Mouse (Mus musculus) erythroblast, embryonic 14.5 days (primary cell): ENCODE results near the gene Dffa. TPM values are rescaled to one million over a fixed set of nuclear protein-coding genes. Genes with fewer than 3 reads are reported as not detected.

Experiments used
- H3K27me3 ChIP-seq: 2 replicates; pipeline ENCODE4 v1.6.1; 2012; ENCODE audit warnings: inconsistent platforms; ENCODE audit not compliant: control insufficient read depth
- H3K36me3 ChIP-seq: 2 replicates; pipeline ENCODE4 v1.6.1; 2012; ENCODE audit warnings: mild to moderate bottlenecking, inconsistent platforms; ENCODE audit not compliant: control insufficient read depth
- H3K4me1 ChIP-seq: 2 replicates; pipeline ENCODE4 v1.6.1; 2012; ENCODE audit warnings: inconsistent platforms; ENCODE audit not compliant: control insufficient read depth
- H3K4me3 ChIP-seq: replicated peaks from 2 replicates; pipeline ENCODE3; 2012; ENCODE audit warnings: moderate library complexity, mild to moderate bottlenecking, inconsistent platforms
- H3K9me3 ChIP-seq: 2 replicates; pipeline ENCODE4 v1.6.1; 2012; ENCODE audit warnings: low read length, inconsistent platforms, mixed read lengths; ENCODE audit not compliant: control insufficient read depth
- GATA1 ChIP-seq: IDR thresholded peaks from 2 replicates; pipeline ENCODE4 v1.6.1; 2012; ENCODE audit warnings: low read length, inconsistent platforms, mixed read lengths
- TAL1 ChIP-seq: IDR thresholded peaks from 3 replicates; pipeline ENCODE4 v1.6.1; 2012; ENCODE audit warnings: low read length, inconsistent platforms, mixed read lengths
- polyA plus RNA-seq: library from polyadenylated mRNA; stranded (reverse); fragments of >175 nt; gene quantifications from 2 replicates; pipeline ENCODE4 v1.2.3, GENCODE M21; 2012

Dffa gene
- polyA plus RNA-seq, 1 experiment = 0.24 TPM

DNA sequence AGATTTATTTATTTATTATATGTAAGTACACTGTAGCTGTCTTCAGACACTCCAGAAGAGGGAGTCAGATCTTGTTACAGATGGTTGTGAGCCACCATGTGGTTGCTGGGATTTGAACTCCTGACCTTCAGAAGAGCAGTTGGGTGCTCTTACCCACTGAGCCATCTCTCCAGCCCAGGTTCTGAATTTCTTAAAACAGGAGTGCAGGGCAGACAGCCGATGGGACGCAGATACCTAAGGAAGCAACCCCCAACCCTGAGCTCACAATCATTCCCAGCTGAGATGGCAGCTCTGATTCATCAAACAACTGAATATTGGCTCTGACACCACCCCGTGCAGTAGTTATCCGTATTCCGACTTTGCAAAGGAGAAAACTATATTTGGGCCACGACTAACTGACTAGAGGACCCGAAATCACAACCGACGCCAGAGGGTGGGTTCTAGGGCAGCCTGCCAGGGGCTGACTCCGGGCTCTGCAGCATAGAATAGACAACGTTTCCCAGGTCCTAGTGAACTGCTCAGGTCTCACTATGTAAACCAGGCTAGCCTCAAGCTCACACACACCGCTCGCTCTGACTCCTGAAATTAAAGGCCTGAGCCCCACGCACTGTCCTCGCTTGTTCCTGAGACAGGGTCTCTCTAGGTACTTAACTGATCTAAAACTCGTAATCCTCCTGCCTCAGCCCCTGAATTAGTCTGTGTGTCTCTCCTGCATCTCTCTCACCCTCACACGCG, 32.3 kb downstream of the Dffa start:
- H3K9me3 ChIP-seq = no peaks in the 10 kb centered on the region
- peak overlapping the region; percentile 92 for H3K4me3 ChIP-seq
- no peak for TF ChIP-seq TAL1
- TF ChIP-seq GATA1 = no peak
- H3K4me1 ChIP-seq = peaks cover 13% of the 10 kb centered on the region
- H3K27me3 ChIP-seq = no peaks in the 10 kb centered on the region
- H3K36me3 ChIP-seq = peaks cover 13% of the 10 kb centered on the region

DNA sequence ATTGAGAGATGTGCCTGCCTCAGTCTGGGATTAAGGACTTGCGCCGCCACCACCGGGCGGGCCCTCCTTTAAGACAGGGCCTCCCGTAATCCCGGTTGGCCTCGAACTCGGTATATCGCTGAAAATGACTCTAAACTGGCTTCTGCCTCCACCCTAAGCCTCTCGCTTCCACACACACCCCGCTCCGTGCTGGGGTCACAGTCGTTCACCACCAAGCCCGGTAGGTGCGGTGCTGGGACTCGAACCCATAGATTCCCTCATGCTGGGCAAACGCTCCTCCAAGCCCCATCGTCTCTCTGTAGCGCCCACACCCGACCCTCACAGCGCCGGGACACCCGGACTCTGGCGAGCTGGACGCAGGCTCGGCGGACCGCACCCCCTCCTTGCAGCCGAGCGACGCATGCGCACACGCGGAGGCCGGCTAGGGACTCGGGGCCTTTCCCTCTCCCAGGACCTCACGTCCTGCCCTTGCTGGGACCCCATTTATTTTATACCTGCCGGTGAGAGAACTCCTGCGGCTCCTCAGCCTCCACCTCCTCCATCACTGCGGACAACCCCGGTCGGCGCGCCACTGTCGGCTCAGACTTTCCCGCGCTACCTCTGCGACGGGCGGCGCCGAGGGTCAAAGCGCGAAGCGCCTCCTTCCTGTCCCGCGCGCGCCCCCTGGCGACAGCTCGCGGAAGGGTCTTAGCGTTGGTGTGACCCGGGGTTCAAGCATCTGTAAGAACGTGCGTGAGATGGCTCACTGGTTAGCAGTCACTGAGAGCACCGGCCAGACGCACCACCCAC, 33.2 kb downstream of the Dffa start, which contains the start of gene Cenps:
Gene Cenps (minus strand): TSS at position 648 of the 789 bp plus-strand sequence.
- TF ChIP-seq TAL1 (no peak), GATA1 (no peak)
- Histone ChIP-seq H3K9me3 (no peaks in the 10 kb centered on the region), H3K27me3 (no peaks in the 10 kb centered on the region), H3K4me1 (peaks cover 13% of the 10 kb centered on the region), H3K36me3 (peaks cover 5% of the 10 kb centered on the region), H3K4me3 (peak within 1 kb of the TSS; percentile 92)

DNA sequence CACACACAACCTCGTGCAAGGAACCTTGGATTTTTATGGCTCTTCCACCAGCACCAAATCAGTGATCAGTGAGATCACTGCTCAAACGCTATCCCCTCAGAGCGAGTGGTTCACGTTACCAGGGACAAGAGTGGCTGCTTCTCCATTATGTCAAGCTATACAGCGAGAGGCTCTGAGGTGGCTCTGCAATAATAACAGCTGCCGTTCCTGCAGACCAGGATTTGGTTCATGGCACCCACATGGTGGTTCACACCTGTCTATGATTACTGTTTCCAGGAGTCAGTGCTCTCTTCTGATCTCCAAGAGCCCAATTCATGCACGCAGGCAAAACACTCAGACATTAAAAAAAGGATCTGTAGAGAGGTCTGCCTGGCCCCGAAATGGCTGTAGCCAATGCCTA, 34.6 kb downstream of the Dffa start:
- Histone ChIP-seq H3K36me3 (no peaks in the 10 kb centered on the region), H3K4me3 (no peak overlapping the region), H3K9me3 (no peaks in the 10 kb centered on the region), H3K4me1 (peaks cover 13% of the 10 kb centered on the region), H3K27me3 (no peaks in the 10 kb centered on the region)
- TF ChIP-seq GATA1 (no peak), TAL1 (no peak)

DNA sequence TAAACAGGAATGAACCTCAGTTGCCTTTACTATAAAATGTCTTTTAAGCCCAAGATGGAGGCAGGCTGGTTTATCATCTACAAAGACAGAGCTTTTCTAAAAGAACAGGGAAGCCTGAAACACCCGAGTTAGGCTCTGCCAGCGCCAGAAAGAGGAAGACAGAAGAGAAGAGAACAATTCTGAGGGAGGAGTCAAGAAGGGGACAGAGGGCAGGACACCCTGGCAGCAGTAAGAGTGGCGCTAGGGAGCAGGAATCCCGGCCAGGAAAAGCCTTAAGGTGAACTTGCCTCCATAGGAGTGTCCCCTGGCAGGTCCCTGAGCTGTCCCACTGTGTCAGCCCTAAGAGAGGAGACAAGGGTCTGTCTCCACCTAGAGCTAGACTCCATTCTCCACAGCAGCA, 39.6 kb downstream of the Dffa start:
- H3K27me3 ChIP-seq = peaks cover 2% of the 10 kb centered on the region; the same call in 1 of the 2 replicates
- no peak for TF ChIP-seq TAL1
- TF ChIP-seq GATA1 = no peak
- no peak overlapping the region for H3K4me3 ChIP-seq
- no peaks in the 10 kb centered on the region for H3K9me3 ChIP-seq
- no peaks in the 10 kb centered on the region for H3K36me3 ChIP-seq
- H3K4me1 ChIP-seq = no peaks in the 10 kb centered on the region

DNA sequence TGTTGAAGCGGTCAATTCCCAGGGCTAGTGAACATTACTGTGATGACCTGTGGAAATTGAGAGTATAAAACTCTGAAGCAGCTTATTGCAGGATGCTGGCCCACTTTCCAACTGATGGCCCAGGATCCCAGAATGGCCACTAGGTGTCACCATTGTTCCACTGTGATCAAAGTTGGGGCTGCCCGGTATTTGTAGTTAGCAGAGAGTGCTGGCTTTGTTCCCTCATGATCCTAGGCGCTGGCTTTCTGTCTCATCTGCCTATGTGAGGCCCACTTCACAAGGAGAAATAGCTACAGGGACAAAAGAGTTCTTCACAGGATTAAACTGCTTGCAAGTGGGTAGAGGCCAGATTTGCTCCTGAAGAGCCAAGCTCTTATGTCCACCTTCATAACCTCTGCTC, 40.5 kb downstream of the Dffa start:
- Histone ChIP-seq H3K27me3 (peaks cover 2% of the 10 kb centered on the region; the same call in 1 of the 2 replicates), H3K4me1 (no peaks in the 10 kb centered on the region), H3K36me3 (no peaks in the 10 kb centered on the region), H3K9me3 (no peaks in the 10 kb centered on the region), H3K4me3 (no peak overlapping the region)
- TF ChIP-seq TAL1 = no peak
- TF ChIP-seq GATA1 = no peak

DNA sequence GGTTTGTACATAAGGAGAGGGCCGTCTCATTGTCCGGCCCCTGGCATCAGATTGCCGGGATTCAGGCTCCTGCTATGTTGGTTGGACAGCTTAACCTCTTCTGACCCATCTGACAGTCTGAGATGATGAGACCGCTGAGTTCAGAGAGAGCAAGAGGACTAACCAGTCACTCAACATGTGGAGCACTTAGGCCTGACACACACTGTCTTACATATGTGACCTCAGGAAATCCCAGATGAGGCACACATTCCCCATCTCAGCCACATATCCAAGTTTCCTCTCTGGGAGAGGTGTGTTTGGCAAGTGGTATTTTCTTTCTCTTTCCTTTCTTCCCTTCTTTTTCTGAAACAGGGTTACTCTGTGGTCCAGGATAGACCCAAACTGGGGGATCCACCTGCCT, 41.2 kb downstream of the Dffa start:
- no peaks in the 10 kb centered on the region for H3K9me3 ChIP-seq
- no peak overlapping the region for H3K4me3 ChIP-seq
- H3K36me3 ChIP-seq = peaks cover 4% of the 10 kb centered on the region
- H3K27me3 ChIP-seq = peaks cover 2% of the 10 kb centered on the region; the same call in 1 of the 2 replicates
- TF ChIP-seq TAL1 (no peak), GATA1 (no peak)
- H3K4me1 ChIP-seq = no peaks in the 10 kb centered on the region

DNA sequence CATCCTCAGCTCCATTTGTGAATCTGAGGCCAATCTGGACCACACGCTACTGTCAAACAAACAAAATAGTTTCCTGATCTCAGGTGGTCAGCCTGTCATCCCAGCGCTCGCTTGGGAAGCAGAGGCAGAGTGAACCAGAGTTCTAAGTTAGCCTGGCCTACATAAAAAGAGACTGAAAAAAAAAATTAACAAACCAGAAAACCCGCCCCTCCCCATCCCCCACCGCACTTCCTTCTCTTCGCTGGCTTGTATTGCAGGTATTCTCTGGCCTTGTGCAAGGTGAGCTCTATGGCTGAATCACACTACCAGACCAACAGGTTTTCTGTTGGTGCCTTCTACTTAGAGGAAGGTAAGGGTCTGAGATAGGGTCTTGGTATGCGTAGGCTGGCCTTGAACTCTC, 43.6 kb downstream of the Dffa start:
- Histone ChIP-seq H3K9me3 (0 out of 2 replicates have a peak, but pooled peaks cover 2% of the 10 kb centered on the region), H3K36me3 (peaks cover 26% of the 10 kb centered on the region), H3K27me3 (peaks cover 2% of the 10 kb centered on the region; the same call in 1 of the 2 replicates), H3K4me1 (no peaks in the 10 kb centered on the region), H3K4me3 (no peak overlapping the region)
- TF ChIP-seq TAL1 (no peak), GATA1 (no peak)

DNA sequence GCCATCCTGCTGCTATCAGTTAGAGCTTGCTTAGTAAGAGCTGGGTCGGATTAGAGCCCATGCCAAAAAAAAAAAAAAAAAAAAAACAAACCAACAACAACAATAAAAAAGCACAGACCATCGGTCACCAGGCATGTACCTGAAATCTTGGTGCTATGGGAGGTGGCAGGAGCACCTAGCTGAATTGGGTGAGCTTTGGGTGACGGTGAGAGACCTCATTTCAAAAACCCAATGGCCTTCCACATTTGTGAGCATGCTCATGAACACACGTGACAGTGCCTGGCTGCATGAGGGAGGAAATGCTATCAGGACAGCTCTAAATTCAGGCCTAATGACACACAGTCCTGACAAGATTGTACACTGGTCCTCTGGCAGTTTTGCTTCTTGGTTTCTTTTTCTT, 44.1 kb downstream of the Dffa start:
- TF ChIP-seq TAL1 = no peak
- no peak for TF ChIP-seq GATA1
- H3K4me3 ChIP-seq = no peak overlapping the region
- H3K4me1 ChIP-seq = no peaks in the 10 kb centered on the region
- 0 out of 2 replicates have a peak, but pooled peaks cover 2% of the 10 kb centered on the region for H3K9me3 ChIP-seq
- H3K36me3 ChIP-seq = peaks cover 31% of the 10 kb centered on the region
- H3K27me3 ChIP-seq = peaks cover 2% of the 10 kb centered on the region; the same call in 1 of the 2 replicates

DNA sequence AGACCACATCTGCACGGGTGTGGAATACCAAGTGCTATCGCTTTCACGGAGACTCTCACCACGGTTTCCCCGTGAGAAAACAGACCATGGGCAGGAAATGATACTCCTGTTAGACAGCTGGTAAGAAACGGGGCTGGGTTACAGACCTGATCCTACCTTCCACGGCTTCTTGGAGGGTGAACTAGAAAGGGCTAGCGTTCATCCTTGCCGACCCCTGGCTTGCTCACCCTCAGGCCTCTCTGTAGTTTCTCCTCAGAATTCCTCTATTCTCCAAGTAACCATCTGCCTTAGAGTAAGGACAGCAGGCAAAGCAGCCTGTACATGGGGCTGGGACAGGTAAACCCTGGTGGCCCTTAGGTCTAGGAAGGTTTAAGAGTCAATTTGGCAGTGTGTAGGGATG, 45.2 kb downstream of the Dffa start:
- peaks cover 42% of the 10 kb centered on the region for H3K36me3 ChIP-seq

More for the DNA sequence above, 45.2 kb downstream of the Dffa start:
- peaks cover 2% of the 10 kb centered on the region; the same call in 1 of the 2 replicates for H3K27me3 ChIP-seq
- no peak overlapping the region for H3K4me3 ChIP-seq
- 0 out of 2 replicates have a peak, but pooled peaks cover 2% of the 10 kb centered on the region for H3K9me3 ChIP-seq
- H3K4me1 ChIP-seq = no peaks in the 10 kb centered on the region
- TF ChIP-seq GATA1 (no peak), TAL1 (no peak)
